Mouse (Mus musculus): ENCODE data around the gene Arrdc1. TPM values are rescaled to one million over a fixed set of nuclear protein-coding genes. Genes with fewer than 3 reads are reported as not detected.

Arrdc1 gene
- 282 TPM for polyA plus RNA-seq (2017; shearing (Covaris generic))

DNA sequence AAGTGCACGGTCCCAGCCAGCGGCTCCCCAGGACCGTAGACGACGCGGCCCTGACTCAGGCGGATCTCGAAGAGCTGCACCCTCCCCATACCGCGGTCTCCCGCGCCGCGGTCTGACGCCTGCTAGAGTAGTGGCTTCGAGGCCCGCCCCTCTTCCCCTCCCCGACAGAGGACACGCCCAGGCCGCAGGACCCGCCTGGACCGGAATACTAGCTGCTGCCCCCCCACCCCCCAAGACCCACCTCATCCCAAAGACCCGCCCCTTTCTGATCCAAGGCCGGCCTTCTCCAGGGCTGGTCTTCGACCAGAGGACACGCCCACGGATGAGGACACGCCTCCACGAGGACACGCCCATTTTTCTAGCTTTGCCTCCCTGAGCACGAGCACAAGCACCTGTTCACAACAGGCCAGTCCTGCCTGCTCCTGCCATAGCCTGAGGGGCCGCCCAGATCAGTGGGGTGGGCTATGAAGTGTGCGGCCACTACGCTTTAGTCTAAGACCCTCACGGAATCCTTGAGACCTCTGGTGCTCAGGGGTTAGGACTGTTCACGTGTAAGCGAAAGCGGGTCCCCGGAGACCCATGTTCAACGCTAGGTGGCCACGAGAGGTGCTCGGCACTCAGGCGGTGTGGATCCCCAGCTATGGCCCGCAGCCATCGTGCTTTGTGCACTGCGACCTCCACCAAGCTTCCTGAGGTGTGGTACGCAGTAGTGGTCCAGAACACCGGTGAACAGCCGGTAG lies at the start of gene Arrdc1:
Gene Arrdc1, minus strand, starts transcription at position 196 of the 740 bp plus-strand sequence.

DNA sequence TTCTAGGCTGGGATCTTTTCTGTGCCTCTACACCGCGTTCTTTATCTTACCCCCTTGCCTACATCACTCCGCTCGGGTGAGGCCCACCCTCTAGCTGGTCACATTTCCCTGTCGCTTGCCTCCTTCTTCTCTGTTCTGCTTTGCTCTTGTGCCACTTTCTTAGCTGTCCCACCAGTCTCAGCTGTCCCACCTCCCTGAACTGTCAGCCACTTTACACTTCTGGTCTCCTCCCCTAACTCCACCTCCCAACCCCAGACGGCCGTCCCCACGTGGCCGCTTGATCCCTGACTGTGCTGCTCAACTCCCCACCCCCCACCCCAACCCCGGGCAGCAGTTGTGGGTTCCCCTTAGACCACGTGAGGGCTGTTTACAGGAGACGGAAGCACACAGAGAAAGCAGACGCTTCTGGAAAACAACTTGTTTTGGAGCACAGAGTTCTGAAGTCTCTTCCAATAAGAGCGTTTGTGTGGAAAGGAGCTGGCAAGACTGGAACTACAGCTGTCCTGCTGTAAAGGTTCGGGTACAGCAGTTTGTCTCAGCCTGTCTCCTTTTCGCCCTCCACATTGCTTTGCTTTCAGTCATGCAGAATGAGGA lies 40.7 kb upstream of the Arrdc1 start, which contains the start of gene Pnpla7:
Gene Pnpla7, plus strand, starts transcription at position 330 of the 594 bp plus-strand sequence.

DNA sequence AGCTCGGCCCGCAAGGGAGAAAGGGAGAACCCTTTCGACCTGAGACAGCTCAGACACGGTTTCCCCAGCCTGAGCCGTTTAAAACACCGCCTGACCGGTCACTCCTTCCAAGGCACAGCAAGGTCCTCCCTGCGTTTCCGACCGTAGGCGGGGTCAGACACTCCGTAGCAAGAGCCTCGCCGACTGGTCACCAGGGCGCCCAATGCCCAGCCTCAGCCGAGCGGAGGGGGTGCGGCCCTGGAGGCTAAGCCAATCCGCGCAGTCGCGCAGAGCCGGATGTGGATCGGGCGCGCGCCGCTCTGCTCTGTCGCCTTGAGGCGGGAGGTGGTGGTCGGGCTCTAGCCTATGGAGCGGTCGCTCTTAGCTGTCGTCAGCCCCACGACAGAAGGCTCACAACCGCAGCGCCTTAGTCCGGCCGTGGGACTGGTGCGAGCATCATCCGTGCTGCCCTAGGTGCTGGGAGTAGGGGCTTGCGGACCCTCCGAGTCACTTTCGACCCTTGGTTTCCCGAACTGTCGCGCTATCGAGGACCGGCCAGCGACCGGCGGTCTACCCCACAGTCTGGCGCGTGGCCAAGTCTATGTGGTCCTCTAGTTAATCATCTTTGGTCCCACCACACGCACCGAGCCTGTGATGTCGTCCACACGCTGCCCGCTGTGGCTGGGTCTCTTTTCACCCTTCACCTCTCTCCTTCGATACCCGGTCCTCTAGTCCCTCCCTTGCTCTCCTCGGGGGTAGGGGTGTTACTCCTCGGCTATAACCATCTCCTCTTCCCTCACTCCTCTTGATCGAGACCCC lies 40.1 kb upstream of the Arrdc1 start, which contains the start of gene Mrpl41:
Gene Mrpl41, minus strand, starts transcription at position 193 of the 798 bp plus-strand sequence.

DNA sequence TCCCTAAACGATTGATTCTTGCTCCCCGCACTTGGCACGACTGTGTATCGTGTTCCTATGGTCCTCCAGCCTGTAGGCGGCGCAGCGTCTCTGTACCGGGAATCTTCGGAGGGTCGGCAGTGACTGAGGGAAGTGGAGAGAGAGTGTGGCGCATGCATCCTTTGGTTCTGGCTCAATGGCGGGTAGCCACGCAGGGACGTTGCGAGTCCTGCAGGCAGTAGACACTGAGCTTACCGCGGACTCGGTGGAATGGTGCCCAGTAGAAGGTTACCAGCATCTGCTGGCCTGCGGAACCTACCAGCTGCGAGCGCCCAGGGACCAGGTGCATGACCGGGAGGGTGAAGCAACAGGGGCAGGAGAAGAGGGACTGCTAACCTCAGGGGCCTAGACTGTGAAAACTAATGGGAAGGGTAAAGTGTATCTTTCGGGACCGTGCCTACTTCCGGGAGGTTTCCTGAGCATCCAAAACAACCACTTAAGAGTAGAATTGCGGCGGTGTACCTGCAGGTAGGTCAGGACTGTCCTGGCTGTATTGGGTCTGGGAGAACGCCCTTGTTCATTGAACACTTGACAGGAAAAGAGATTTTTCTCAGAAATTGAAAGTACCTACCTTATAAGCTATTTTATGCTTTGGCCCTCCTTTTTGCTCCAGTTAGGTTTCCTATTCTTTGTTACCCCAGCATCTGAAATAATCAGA lies 27.4 kb upstream of the Arrdc1 start, which contains the start of gene Dph7:
Gene Dph7, plus strand, starts transcription at position 97 of the 697 bp plus-strand sequence.

DNA sequence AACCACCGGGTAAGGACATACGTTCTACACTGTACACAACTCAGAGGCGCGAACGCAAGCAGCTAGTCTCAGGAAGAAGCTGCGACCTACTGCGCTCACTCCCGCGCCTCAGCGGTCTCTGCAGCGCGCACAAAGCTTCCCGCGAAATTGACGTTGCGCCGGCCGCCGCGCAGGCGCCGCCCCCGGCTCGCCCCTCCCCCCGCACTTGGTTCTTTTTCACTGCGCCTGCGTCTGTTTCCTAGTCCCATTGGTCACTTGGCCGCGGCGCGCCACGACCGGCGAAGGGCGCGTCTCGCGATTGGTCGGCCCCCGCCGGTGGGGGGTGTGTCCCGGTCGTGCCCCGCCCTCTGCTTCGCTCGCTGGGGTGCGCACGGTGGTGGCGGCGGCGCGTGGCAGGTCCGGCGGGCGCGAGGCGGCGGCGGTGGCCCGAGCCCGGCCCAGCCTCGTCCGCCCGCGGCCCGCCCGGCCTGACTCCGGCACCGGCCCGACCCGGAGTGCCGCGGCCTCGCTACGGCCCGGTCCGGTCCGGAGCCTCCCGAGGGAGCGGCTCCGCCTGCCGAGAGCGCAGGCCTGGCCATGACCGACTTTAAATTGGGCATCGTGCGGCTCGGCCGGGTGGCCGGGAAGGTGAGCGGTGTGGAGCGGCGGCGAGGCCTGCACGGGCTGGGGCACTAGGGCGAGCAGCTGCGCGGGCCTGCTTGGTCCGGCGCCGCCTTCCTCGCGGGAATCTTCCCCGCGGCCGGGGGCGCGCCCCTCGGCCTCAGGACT lies 14.6 kb upstream of the Arrdc1 start, which contains the start of gene Zmynd19:
Gene Zmynd19, plus strand, starts transcription at position 372 of the 768 bp plus-strand sequence.

DNA sequence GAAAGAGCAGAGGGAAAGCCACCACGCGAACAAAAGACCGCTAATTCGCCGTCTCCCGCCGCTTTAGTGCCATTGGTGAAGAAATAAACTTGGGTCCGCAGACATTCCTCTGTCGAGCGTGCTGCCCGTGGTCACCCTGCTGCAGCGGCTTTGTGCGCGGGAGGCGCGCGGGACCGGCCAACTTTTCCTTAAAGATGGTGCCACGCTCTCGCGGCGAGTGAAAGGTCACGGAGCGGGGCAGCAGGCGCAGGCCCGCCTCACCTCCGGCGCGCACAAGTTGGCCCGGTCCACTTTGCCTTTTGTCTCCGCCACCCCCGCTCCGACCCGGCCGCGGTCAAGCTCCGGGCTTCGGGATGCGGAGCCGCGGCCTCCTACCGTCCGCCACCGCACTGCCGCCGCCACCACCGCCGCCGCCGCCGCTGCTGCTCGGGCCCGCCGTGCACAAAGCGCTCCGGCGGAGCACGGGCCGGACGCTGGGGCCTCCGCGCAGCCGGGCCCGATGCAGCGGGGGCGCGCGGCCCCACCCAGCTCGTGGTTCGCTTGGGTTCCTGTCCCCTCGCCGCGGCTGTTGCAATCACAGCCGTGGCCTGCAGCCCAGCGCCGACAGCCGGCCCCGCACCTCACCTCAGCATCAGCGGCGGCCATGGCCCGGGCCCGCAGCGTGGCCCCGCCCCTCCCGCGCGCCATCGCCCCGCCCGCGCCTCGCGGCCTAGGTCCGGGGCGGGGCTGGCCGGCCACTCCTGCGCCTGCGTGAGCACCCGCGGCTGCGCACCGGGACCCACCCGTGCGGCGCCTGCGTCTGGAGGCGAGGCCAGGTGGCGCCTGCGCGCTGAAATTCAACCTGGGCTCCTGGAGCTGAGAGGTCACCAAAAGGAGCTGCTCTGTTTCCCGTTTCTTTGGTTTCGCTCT lies 15.9 kb downstream of the Arrdc1 start, which contains the start of gene Ehmt1:
Gene Ehmt1, minus strand, starts transcription at position 685 of the 909 bp plus-strand sequence.

Other genes with a start within 250 kb of the Arrdc1 start
- gene Cacna1b, start 172.1 kb downstream of the Arrdc1 start, polyA plus RNA-seq (2017; shearing (Covaris generic)), result not detected
- gene Ehmt1, start 15.6 kb downstream of the Arrdc1 start, polyA plus RNA-seq (2017; shearing (Covaris generic)), result 55.3 TPM
- 0.81 TPM for gene Zmynd19, start 14.5 kb upstream of the Arrdc1 start, polyA plus RNA-seq (2017; shearing (Covaris generic))
- gene Dph7, start 27.1 kb upstream of the Arrdc1 start, polyA plus RNA-seq (2017; shearing (Covaris generic)), result 37.0 TPM
- 118 TPM for gene Mrpl41, start 39.8 kb upstream of the Arrdc1 start, polyA plus RNA-seq (2017; shearing (Covaris generic))
- gene Pnpla7, start 40.8 kb upstream of the Arrdc1 start, polyA plus RNA-seq (2017; shearing (Covaris generic)), result 110 TPM
- 18.3 TPM for gene Nsmf, start 119.1 kb upstream of the Arrdc1 start, polyA plus RNA-seq (2017; shearing (Covaris generic))
- gene Entpd8, start 145.1 kb upstream of the Arrdc1 start, polyA plus RNA-seq (2017; shearing (Covaris generic)), result 0.93 TPM
- gene Noxa1, start 159.9 kb upstream of the Arrdc1 start, polyA plus RNA-seq (2017; shearing (Covaris generic)), result 12.8 TPM
- 0.25 TPM for gene Nrarp, start 245.5 kb upstream of the Arrdc1 start, polyA plus RNA-seq (2017; shearing (Covaris generic))